Mouse (Mus musculus) neural tube, embryonic 10.5 days (tissue): Measurements from ENCODE around the gene Tial1.

ENCODE experiments used
- DNase-seq: peaks from one replicate; pipeline ENCODE4 v3.0.0-alpha.2; 2017; ENCODE audit warnings: low spot score; ENCODE audit errors: extremely low spot score

Gene Tial1

DNA sequence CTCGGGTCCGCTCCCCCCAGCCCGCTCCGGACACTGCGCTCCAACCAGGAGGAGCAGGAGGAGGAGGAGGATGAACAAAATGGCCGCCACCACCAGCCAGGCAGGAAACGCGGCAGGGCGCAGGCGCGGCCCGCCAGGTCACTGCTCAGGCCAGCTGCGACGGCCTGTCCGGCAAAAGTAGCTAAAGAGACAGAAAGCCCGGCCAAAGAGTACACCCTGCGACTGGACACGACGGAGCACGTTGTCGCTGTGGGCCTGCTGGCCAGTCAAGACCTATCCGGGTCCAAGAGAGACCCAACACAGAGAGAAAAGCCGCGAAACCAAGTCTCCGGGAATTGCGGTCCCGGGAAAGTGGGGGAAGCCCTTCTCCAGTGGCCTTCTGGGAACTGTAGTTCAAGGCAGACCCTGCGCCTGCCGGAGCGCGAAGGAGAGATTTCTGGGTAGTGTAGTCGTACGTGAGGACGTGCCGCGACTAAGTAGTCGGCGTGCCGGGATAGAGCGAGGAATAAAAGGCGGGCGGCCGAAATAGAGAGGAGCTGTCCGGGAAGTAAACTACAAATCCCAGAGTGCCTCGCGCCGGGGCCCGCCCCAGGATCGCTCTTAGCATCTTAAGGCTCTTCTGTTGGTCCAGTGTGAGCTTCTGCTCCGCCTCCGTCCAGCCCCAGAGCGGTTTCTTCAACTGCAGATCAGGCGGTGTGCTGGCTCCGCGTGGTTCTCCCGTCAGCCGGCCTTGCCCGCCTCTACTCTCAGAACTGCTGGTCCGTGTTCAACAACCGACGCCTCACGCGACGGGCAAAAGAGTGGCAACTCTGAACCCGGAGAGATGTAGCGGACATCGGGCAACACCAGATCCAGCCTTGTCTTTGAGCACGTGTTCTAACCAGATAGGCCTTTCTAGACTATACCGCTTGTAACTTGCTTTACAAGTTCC lies at the start of gene Tial1:
Tial1 (minus strand) TSS at position 433 of the 931 bp plus-strand sequence.
- peak; percentile 95 for DNase-seq

DNA sequence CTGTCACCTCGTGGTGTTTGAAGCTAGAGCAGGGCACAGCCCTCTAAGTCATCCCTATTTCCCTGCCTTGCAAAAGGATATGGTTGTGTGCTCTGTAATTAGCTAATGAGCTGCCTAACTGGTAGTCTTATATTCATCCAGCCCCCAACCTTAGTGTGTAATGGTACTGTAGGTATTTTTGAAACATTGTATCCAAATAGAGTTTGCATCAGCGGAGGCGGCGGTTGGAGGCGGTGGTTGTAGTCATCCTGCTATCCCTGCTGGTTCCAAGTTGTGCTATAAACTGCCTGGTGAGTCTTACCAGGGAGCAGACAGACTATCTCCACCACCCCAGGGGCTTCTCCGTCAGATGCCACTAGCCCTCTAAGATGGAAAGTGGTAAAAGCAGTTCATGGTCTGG lies 42.6 kb upstream of the Tial1 start:
- no peak for DNase-seq

DNA sequence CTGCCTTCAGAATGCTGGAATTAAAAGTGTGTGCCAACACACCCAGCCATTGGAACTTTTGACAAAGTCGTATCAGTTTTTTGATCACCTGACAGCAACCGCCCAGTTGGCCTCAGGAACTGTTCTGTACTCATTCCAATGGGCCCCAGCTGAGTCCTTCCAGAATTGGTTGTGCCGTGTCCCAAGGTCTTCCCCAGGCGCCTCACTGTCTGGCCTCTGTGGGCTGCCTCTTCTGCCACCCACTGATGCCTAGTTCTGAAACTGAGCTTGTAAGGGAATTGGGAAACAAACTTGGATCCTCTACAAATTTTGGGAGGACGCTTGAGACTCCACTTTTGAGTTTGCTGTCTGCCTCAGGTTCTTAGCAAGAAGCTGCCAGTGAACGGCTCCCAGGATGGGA lies 38.3 kb upstream of the Tial1 start:
- DNase-seq: no peak

DNA sequence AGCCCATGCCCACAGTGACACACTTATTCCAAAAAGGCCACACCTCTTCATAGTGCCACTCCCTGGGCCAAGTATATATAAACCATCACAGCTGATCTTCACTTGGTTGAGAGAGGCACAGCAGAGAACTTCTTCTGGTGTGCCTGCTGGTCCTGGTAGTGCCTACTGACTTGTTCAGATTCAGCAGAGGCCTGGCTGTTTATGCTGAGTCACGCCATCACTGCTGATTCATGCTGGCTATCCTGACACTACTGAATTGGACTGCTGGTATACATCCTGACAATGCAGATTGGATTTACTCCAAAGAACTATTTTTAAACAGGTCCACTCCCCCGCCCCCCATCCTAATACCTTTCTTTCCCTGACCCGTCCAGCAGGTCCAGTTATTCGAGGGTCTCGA lies 33.0 kb upstream of the Tial1 start:
- DNase-seq: no peak

DNA sequence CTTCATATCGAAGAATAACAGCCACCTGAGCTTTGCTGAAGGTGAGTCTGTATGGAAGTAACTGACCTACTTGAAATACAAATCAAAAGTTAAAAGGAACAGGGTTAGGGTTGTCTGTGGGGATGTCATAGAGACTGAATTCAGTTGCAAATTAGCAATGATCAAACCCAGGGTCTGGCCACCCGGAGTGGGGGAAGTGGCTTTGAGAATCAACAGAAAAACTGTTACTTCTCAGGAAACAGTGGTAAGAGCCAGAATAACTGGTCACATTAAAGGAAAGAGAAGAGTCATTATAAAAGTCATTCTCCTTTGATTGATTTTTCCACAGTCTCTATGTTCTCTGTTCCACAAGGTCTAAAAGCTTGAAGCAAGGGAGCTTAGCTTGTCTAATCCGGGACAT lies 27.5 kb upstream of the Tial1 start:
- DNase-seq: no peak

DNA sequence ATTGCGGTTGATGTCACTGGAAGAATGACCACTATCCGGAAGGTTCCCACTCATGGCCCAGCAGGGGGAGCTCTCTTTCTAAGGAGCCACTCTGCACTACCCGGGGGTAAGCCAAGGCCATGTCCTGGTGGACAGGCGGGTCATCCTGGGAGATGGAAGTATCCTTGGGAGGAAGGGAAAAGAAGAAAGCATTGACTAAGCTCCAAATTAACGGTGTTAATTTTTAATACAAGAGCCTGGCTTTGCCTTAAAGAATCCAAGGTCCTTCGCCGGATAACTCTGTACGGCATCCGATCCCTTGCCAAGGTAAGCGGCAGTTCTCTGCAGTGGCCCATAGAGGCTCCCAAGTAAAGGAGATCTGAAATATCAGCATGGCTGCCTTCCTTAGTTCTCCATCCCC lies 12.8 kb upstream of the Tial1 start:
- DNase-seq: peak; percentile 54

DNA sequence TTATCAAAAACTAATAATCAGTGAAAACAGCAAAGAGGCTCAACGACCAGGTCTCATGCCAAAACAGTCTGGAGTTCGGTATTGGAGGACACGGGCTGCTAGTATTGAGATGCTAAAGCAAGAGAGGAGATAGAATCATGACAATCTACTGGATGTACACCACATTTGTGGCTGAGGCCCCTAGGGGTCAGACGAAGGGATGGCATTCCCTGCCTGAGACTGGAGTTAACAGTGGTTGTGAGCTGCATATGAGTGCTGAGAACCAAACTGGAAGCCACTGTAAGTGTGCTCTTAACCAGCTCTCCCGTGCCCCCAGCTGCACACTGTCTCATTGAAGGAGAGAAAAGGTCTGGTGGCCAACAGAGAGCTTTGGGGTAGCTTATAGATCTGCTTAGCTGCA lies 889 bp upstream of the Tial1 start:
- DNase-seq: peak; percentile 20

DNA sequence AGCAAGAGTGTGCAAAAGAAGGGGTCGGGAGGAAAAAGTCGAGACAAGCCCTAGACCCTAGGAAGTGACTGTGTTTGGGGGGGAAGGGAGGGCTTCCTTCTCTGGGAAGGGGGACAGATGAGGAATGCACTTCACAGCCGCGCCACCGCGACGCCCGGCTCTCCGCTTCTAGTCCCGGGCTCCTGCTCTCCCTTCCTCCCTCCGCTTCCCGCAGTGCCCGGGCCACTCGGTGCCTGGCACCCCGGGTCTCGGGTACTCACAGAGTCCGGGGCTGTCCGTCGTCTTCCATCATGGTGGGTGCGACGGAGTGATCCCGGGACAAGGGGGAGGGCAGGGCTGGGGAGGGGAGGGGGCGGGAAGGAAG lies 670 bp downstream of the Tial1 start:
- no peak for DNase-seq

DNA sequence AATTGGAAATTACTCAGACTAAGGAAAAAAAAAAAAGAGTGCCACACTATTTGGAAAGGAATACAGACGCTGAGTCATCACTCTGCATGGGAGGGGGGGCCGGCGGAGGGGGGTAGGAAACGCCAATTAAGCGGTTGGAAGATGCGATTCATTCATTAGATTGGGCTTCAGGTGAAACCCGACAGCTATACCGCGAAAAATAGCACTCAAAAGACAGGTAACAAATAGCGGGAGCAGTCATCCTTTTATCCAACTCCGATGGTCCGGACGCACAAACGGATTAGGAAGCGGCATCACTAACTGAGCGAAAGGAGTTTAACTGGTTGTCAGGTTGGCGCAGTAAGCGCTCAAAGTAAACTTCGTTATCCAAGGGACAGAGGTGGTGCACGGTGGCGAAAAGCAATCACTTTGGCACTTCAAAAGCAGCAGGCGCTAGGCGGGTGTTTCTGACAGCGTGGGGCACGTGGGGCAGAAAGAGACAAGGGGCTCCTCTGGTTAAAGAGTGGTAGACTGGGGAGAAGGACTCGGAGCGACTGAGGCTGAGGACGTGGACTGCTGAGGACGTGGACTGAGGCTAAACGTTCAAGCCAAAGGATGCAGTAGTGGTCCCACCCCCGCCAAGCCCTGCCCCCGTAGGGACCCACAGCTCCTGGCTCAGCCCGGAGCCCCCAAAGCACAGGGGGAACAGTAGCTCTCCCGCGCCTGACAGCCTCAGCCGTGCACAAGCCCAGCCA lies 1.2 kb downstream of the Tial1 start:
- peak; percentile 56 for DNase-seq

DNA sequence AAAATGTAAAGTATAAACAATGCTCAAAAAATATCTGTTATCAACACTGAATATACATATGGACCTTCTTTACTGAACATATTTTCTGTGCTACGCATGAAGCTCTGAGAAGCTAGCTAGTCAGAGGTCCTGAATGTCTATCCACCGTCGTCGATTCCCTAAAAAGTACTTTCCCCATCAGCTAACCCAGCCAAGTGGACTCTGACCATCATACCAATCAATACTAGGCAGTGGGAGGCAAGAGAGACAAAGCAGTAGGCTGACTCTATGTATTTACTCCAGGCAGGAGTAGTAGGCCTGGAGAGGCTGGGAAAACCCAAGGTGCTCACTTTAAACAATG lies 1.8 kb downstream of the Tial1 start:
- peak; percentile 30 for DNase-seq

DNA sequence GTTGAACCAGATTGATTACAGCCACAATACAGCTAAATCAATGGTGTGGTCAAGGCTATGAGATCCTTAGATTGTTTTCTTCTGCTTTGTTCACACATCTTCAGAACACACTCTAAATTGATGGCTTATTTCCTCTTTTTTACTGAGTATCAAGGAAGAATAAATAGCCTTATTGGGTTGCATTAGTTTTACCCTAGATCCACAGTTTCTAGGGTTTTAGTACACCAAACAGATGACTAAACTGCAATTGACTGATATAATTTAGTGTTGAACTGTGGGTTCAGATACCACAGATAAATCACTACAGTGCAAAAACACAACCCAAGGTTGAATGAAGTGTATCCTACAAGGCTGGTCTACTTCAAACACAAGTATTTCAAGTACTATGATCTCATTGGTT lies 3.5 kb downstream of the Tial1 start:
- DNase-seq: no peak

DNA sequence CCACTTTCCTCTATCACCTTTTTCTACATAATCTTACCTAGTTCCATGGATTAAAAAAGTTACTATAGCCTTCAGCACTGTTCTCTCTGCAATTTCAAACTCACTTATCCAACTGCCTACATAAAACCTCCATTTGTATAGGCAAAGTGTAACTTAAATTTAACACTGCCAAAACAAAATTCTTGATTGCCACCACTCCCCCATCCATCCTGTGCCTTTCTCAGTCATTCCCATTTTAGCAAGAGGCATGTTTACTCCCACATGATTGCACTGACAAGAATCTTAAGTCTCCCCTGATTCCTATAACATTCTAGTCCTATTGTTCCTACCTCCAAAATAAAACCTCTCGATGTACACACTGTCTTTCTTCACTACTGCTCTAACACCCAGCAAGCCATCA lies 8.8 kb downstream of the Tial1 start:
- DNase-seq: no peak

DNA sequence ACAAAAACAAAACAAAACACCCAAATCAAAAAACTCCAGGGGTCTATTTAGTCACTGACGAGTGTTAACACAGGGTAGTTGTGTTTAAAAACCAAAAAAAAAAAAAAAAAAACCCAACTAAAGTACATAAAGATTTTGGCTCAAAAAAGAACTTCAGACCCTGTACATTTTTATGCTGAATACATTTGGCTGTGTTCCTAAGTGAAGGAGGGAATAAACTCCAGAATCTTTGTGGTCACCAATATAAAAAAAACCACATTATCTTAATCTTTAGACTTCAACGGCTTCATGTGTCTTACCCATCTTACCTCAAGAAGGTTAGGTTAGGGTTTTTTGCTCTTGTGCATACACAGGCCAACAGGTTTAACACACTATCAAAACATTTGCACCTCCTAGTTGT lies 20.9 kb downstream of the Tial1 start:
- no peak for DNase-seq

DNA sequence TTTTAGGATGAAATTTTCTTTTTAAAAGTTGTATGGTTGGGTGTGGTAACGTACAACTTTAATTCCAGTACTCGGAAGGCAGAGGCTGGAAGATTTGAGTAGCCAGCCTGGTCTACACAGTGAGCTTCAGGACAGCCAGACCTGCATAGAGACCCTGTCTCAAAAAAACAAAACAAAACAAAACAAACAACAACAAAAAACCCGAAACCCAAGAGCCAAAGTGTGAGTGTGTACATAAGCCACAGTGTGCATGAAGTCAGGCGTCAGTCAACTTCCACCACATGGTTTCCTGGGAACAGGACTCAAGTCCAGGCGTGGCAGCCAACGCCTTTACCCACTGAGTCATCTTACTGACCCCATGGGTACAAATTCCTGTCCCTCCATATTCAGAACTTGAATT lies 22.3 kb downstream of the Tial1 start:
- no peak for DNase-seq

DNA sequence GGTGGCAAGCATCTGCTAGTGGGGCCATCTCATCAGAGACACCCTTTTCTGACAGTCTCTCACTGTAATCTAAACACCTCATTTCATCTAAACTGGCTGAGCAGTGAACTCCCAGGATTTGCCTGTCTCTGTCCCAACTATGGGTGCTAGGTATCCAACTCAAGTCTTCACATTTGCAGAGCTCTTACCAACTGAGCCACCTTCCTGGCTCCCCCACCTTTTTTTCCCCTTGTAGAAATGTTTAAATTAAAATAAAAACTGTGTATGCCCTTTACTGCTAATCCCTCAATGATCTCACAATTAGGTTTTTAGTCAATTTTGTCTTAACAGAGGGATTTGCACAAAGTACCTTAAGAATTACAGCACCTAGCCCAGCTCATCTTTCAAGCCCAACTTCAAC lies 23.4 kb downstream of the Tial1 start:
- DNase-seq: no peak

DNA sequence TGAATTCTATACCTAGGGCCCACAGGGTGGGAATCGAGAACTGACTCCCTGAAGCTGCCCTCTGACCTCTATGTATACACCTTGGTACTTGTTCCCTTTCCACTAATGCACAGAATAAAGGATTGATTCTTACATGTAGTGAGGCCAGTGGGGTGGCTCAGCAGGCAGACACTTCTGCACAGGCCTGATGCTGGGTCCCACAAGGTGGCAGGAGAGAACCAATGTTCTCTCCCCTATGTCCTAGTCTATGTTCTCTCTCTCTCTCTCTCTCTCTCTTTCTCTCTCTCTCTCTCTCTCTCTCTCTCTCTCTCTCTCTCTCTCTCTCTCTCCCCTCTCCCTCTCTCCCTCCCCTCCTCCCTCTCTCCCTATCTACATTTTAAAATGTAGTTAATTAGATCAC lies 28.3 kb downstream of the Tial1 start:
- DNase-seq: no peak

DNA sequence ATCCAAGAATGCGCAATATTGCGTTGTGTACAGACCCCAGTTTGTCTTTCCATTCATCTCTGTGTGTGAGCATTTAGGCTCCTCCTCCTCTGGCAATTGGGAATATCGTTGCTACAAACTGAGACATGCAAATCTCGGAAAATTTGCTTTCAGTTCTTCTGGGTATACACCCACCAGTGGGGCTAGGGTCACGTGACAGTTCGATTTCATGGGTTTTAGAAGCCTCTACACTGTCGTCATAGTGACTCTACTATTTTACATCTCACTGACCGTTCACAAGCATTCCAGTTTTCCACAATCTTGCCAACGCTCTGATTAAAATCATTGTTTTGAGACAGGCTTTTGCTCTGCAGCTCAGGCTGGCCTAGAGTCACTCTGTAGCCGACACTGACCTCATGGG lies 28.9 kb downstream of the Tial1 start:
- DNase-seq: no peak

DNA sequence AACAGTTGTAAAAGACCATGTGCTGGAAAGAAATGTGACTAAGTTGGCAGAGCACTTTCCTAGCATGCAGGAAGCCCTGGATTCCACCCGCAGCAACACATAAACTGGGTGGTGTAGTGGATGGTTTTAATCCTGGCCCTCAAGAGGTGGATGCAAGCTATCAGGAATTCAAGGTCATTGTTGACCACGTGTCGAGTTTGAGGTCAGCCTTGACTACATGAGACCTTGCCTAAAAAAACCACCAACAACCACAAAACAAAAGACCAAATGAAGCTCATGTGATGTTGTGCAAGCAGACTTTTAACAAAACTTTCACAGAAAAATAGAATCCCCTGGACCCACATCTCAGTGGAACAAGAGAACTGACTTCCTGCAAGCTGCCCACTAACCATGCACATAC lies 39.0 kb downstream of the Tial1 start:
- no peak for DNase-seq

DNA sequence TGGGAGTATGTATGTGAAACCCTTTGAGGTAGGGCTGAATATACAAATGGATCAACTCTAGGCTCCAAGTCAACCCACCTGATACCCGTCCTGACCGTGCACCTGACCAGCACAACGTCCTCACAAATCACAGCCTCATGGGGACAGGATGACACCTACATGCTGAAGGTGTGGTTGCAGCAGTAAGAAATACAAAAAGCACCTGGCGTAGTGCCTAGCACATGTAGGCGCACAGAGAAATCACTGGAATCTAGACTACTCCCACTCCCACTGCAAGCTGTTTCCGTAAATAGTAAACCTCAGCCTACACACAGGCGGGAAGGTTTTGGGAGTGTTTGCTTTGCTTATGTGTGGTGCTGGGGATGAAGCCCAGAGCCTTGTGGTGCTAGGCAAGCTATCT lies 39.8 kb downstream of the Tial1 start:
- no peak for DNase-seq

DNA sequence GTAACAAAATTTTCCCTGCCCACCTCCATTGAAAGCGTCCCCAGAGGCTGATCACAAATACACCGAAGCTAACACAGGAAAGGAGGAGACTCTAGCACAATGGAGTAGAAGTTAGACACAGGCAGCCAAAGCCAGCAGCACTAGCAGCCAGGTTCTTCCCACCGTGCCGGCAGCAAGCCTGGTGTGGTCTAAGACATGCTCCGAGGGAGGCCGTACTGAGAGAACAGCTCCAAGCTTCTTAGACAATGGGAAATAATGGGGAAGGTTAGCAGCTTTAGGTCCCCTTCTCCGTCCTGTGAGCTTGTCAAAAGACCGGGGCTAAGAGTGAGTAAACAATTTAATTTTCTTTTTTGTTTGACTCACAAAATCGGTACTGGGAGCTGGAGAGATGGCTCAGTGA lies 41.8 kb downstream of the Tial1 start:
- DNase-seq: no peak

DNA sequence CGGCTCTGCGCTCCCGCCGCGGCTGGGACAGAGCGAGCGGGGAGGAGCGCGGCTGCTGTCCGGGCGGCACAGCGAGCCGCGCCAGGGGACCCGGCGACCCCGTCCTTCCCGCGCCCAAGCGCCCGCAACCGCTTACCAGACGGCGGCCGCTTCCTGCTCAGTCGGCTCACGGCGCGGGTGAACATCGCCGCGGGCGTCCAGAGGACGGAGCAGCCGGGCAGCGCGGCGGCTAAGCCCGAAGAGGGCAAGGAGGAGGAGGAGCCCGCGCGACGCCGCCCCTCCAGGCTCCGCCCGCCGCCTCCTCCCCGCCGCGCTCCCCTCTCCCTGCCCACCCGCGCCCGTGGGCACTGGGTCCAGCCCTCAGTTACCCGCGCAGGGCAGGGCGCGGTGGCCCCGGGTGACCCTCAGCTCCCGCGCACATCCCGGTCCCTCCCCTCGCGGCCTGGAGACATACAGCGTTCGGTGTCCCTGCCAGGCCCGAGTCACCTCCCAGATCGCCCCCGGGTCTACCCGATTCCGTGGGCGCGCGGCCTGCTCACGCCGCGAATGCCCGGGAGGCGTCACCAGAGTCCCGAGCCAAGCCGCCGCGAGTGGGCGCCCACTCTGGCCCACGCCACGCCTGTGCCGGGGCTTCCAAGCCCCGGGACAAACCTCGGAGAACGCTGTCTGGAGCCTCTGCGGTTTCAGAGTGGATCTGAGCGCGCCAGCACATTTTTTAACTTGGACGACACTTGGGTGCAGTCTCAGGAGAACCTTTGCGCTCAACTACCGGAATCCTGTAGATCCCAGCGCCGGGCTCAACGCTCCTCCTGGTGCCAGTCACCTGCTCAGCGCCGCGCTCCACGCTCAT lies 43.4 kb downstream of the Tial1 start, which contains the start of gene Rgs10:
Rgs10 (minus strand) TSS at position 829 of the 850 bp plus-strand sequence.
- peak; percentile 80 for DNase-seq
